Mouse (Mus musculus) bone marrow, adult 2 months (tissue): Measurements from ENCODE around the gene Tubd1. TPM values are rescaled to one million over a fixed set of nuclear protein-coding genes. Genes with fewer than 3 reads are reported as not detected.

ENCODE experiments used
- H3K27ac ChIP-seq: fragments of 200-500 bp; 2 replicates; pipeline ENCODE4 v1.5.1; 2012; ENCODE audit warnings: low read depth, mild to moderate bottlenecking, control low read depth, inconsistent platforms, low read length; ENCODE audit not compliant: control insufficient read depth, poor library complexity, insufficient read depth
- H3K4me1 ChIP-seq: fragments of 200-500 bp; 2 replicates; pipeline ENCODE4 v1.6.1; 2011; ENCODE audit warnings: low read length; ENCODE audit not compliant: control insufficient read depth, insufficient read depth
- H3K4me3 ChIP-seq: fragments of 200-500 bp; replicated peaks from 2 replicates; pipeline ENCODE3; 2011; ENCODE audit warnings: mild to moderate bottlenecking, low read depth, low read length, control low read depth; ENCODE audit not compliant: control insufficient read depth
- CTCF ChIP-seq: fragments of 200-500 bp; IDR thresholded peaks from 2 replicates; pipeline ENCODE4 v1.5.1; 2011; ENCODE audit warnings: low read length, control low read depth; ENCODE audit not compliant: control insufficient read depth, insufficient read depth
- POLR2A ChIP-seq: fragments of 200-500 bp; IDR thresholded peaks from 2 replicates; pipeline ENCODE4 v1.6.1; 2011; ENCODE audit warnings: low read depth, mild to moderate bottlenecking, control low read depth, low read length, borderline replicate concordance; ENCODE audit not compliant: control insufficient read depth
- WGBS: fragments of 180-500 bp; shearing (Covaris S2); methylation state at CpG from one replicate; pipeline ENCODE4 v1.1.7; 2018; 5-methylcytosine and 5-hydroxymethylcytosine counted together
- polyA plus RNA-seq: library from polyadenylated mRNA; stranded (reverse); fragments of >200 nt; gene quantifications from 2 replicates; pipeline ENCODE4 v1.2.4, GENCODE M21; 2011; ENCODE audit warnings: low replicate concordance; ENCODE audit not compliant: missing spikeins, insufficient read depth, insufficient read length

The Tubd1 gene
- polyA plus RNA-seq, 1 experiment: 13.6 TPM

- WGBS: 83% methylated on average over 1 of the region's 1 CpGs
- Histone ChIP-seq H3K4me3 (no peak overlapping the region), H3K27ac (no peak overlapping the region), H3K4me1 (peaks cover 2% of the 10 kb centered on the region)
- TF ChIP-seq CTCF (no peak), POLR2A (no peak)
Measured at GRCm38 (mm10) chr11:86542851-86543250, 1.9 kb upstream of the Tubd1 start.

GRCm38 (mm10) chr11:86543960-86544638 lies 692 bp upstream of the Tubd1 start:
- peak overlapping the region; percentile 92 for H3K4me3 ChIP-seq
- TF ChIP-seq POLR2A (no peak), CTCF (no peak)
- peaks cover 2% of the 10 kb centered on the region for H3K4me1 ChIP-seq
- under 1% methylated on average over 48 of the region's 50 CpGs for WGBS
- H3K27ac ChIP-seq: peak overlapping the region; percentile 68

GRCm38 (mm10) chr11:86545556-86545955 lies 765 bp downstream of the Tubd1 start:
- WGBS: 59% methylated on average over 8 of the region's 8 CpGs
- Histone ChIP-seq H3K4me1 (peaks cover 2% of the 10 kb centered on the region), H3K4me3 (peak overlapping the region; percentile 71), H3K27ac (peak overlapping the region; percentile 46; the same call in 1 of the 2 replicates)
- TF ChIP-seq POLR2A (no peak), CTCF (no peak)

- TF ChIP-seq POLR2A: no peak
- TF ChIP-seq CTCF: no peak
- no peak overlapping the region for H3K4me3 ChIP-seq
- H3K4me1 ChIP-seq: peaks cover 2% of the 10 kb centered on the region
- no peak overlapping the region for H3K27ac ChIP-seq
- WGBS: 96% methylated on average over 1 of the region's 1 CpGs
Measured at GRCm38 (mm10) chr11:86547412-86547811, 2.6 kb downstream of the Tubd1 start.

- Histone ChIP-seq H3K27ac (no peak overlapping the region), H3K4me3 (no peak overlapping the region), H3K4me1 (no peaks in the 10 kb centered on the region)
- TF ChIP-seq POLR2A (no peak), CTCF (no peak)
- WGBS: 88% methylated on average over 6 of the region's 6 CpGs
Measured at GRCm38 (mm10) chr11:86553525-86553924, 8.7 kb downstream of the Tubd1 start.

- Histone ChIP-seq H3K27ac (no peak overlapping the region), H3K4me1 (no peaks in the 10 kb centered on the region), H3K4me3 (no peak overlapping the region)
- TF ChIP-seq POLR2A: no peak
- 85% methylated on average over 4 of the region's 4 CpGs for WGBS
Measured at GRCm38 (mm10) chr11:86558258-86558657, 13.5 kb downstream of the Tubd1 start.

GRCm38 (mm10) chr11:86568425-86568824 lies 23.6 kb downstream of the Tubd1 start:
- no peak overlapping the region for H3K27ac ChIP-seq
- H3K4me3 ChIP-seq: no peak overlapping the region
- WGBS: 39% methylated on average over 3 of the region's 3 CpGs

GRCm38 (mm10) chr11:86570261-86570746 lies 25.5 kb downstream of the Tubd1 start:
- Histone ChIP-seq H3K27ac (no peak overlapping the region), H3K4me3 (no peak overlapping the region), H3K4me1 (no peaks in the 10 kb centered on the region)
- 75% methylated on average over 9 of the region's 9 CpGs for WGBS
- TF ChIP-seq CTCF (no peak), POLR2A (no peak)

More at GRCm38 (mm10) chr11:86568425-86568824, 23.6 kb downstream of the Tubd1 start:
- peak; percentile 37 for TF ChIP-seq CTCF
- no peak for TF ChIP-seq POLR2A
- no peaks in the 10 kb centered on the region for H3K4me1 ChIP-seq
